Mouse (Mus musculus) layer of hippocampus, postnatal 36 days (tissue): ENCODE results near the gene Scp2. TPM values are rescaled to one million over a fixed set of nuclear protein-coding genes. Genes with fewer than 3 reads are reported as not detected.

Experiments used
- DNase-seq, 2 experiments: peaks; one replicate each; pipeline ENCODE4 v3.0.0; 2022
- microRNA-seq, 2 experiments: library from miRNA; unstranded; fragments of <30 nt; microRNA quantifications; one replicate each; pipeline ENCODE4 v1.2.0; 2021
- total RNA-seq, 2 experiments: library from RNA; stranded (reverse); gene quantifications; 2 replicates each; pipeline ENCODE4 v1.2.3; 2021

Scp2 gene
- total RNA-seq, 2 experiments from 2014 or later, result 95.5 to 103 TPM

DNA sequence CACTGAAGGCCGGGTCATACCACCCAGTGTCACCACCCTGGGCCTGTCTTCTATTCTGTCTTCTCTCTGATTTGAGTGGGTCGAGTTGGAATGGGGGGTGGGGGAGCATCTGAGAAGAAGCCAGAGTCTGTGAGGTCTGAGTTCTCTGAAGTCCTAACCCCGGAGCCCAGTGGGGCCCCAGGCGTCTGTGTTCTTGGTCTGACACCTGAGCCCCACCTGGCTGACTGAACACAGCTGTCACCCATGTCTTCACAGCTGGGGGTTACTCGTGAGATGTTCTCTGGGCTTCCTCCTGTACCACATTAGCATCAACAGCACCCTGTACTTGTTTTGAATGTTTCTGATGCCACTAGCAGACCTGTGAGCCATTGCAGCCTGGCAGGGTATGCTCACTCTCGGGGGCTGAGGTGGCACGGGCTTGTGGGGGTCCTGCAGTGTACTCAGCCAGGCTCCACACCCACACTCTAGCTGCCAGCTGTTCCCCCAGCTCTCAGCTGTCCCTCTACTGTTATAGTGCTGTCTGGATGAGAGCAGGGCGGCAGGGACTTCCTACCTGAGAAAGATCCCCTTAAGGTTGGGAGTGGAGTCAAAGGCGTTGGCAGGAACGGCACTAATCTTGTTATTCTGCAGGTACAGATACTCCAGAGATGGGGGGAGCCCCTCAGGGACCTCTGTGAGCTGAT is 126.4 kb downstream of the Scp2 start:
- no peak for DNase-seq

DNA sequence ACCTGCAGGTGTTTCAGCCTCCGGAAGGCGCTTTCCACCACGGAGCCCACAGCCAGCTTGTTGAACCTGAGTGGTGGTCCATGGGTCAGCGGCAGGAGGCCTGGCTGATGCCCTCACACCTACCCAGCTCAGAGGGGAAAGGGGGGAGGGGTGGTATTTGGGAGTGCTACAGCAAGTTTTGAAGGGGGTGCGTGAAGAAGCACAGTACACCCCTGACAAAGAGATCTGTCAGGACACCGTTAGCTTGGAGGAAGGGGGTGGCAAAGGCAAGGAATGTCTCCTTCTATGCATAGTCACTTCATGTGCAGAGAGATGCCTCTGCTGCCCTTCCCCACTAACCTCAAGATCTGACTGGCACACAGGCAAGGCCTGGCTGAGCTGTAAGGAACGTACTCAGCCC is 127.0 kb downstream of the Scp2 start:
- no peak for DNase-seq

DNA sequence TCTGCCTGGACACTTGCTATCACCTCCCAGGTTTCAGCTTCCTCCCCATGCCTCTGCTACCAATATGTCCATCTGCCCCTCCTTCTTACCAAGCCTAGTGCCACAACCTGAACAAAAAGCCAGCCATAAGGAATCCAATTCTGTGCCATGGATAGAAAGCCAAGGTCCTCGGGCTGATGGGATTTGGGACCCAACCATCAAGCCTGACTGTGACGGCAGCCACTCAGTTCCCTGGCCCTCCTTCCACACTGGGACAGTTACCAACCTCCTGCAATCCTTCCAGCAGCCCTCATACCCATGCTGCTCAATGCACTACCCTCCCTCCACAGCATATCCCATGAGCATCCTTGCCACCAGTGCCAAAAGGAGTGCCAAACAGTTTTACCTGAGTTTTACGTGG is 128.5 kb downstream of the Scp2 start:
- no peak for DNase-seq

DNA sequence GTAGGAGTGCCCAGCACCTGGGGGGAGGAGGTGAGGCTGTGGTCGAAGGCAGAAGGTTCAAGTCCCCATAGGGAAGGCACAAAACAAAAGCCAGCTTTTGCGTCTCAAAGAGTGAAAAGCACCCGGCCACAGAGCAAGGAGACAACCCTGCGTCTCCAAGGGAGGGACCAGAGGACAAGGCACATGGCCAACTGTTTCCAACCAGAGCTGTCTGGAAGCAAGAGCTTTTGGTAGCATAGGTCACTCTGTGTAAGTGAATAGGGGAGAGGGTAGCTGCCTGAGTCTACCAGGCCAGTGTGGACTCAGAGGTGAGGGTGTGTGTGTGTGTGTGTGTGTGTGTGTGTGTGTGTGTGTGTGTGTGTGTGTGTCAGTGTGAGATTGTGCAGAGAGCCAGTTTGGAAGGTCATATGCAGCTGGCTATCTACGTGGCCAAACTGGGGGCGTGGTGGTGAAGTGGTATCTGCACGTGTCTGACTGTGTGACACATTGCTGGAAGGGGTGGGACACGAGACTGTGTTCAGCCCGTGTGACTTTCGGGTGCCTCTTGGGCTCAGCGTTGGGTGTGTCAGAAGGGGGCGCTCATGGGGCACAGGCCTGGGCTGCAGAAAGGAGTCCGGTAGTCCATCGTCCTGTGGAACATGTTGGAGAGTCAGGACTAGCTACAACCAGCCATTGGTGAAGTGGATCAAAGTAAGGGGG is 129.6 kb downstream of the Scp2 start:
- DNase-seq, result no peak

DNA sequence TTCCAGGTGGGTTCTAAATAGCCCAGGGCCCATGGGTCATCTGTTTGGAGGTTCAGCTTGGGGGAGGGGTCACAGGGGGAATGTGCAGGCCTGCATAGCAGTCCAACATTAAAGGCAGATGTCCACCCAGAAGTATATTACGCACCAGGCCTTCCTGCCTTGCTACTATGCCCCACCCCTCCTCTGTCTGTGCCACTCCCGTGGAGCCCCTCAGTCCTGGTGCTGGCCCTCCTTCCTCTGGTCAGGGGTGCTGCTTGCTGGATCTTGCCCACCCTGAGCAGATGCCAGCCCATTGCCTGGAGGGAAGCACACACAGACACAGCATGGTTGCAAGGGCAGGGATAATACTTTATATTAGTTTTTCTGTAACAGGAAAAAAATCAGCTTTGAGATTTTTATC is 130.3 kb downstream of the Scp2 start:
- DNase-seq, result no peak

DNA sequence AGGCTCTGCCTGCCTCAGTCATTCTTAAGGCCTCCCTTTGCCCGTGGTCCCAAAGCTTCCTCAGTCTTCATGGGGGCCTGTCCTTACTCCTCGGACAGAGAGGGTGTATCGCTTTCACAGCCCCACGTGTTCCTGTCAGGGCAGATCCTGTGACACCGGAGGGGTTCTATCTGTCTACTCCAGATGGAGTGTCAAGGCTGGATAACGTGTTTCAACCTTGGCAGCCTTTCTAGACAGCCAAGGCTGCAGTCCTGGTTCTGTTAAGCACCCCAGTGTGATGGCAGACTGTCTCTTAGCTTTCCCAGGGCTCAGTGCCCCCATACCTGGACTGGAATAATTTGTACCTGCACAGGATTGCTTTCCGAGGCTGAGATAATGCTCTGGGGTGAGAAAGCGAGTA is 136.3 kb downstream of the Scp2 start:
- DNase-seq, result no peak

DNA sequence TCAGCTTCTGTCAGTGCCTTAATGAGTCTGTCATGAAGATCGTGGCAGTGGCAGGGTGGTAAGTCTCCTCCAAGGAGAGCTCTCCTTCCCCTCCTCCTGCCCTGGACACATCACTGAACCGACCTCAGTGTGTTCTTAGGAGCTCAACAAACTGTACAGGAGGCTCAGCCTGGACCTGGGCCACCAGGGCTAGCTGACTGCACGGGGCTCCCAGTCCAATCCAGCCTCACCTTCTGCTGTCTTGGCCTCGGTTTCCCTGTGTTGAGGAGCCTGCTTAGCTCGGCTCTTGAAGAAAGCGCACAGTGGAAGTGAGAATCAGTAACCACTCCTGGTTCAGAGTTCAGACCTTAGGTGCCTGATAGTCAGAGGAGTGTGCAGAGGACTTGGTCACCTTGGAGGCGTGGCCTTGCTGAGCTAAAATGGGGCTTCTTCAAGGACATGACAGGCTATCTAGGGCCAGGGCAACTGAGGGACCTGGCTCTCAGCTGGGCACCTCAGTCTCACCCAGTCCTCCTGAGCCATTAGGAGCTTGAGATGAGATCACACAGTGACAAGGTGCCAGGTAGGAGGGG is 137.2 kb downstream of the Scp2 start:
- DNase-seq, result no peak

DNA sequence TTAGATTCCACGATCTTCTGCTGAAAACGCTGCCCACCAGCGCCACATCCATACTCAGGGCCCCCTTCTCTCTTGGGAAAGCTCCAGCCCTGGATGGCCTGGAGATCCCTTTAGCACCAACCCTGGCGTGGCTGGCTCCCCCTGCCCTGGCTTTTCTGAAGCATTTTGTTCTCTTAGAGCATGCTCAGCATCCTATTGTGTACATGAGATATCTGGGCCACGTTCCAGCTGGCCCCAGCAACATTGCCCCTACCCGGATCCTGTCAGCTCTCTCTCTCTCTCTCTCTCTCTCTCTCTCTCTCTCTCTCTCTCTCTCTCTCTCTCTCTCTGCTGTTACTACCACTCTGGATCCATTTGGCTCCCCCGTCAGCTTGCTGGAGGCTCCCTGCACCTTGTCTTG is 139.5 kb downstream of the Scp2 start:
- no peak for DNase-seq

DNA sequence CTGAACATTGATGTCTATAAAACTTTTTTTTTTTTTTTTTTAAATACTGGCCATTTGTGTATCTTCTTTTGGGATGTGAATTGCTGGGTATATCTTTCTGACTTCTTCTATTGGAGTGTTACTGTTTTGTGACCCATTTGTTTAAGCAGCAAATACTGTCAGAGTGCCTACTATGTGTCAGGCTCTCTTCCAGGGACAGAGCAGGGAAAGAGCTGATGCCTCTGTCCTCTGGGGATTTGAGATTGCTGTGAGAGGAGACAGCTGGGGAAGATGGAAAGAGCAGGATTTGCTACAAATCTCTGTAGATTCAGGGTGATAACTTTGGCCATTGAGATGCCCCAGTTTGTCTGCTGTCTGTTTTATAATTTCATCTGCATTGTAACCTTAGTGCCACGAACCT is 145.4 kb downstream of the Scp2 start:
- DNase-seq, result no peak

DNA sequence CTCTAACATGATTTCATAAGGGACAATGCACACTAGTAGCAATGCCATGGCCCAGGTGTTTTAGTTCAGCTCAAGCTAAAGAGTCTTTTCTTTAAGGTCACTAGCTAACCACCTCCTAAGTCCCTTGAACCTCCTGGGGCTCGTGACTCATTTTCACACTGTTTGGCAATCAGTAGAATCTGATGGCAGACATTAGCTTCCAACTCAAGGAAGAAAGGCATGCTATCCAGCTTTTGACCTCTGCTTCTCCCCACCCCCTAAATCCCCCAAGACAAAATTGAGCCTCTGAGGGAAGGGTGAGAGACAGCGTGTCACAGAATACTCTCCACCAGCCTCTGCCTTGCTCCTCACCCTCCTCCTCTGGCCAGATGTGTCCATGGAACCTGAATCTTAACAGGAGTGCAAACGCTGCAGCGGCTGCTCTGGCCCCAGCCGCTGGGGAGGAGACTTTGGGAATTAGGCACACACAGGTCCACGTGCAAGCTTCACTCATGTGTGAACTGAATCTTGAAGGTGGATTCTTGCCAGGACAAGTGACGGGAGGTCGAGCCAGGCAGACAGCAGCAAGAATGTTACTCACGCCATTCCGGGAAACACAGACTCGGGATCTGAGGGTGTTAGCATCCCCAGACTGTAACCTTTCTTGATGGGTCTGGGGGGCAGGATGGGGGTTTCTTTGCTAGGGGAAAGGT is 146.0 kb downstream of the Scp2 start:
- DNase-seq, result no peak

DNA sequence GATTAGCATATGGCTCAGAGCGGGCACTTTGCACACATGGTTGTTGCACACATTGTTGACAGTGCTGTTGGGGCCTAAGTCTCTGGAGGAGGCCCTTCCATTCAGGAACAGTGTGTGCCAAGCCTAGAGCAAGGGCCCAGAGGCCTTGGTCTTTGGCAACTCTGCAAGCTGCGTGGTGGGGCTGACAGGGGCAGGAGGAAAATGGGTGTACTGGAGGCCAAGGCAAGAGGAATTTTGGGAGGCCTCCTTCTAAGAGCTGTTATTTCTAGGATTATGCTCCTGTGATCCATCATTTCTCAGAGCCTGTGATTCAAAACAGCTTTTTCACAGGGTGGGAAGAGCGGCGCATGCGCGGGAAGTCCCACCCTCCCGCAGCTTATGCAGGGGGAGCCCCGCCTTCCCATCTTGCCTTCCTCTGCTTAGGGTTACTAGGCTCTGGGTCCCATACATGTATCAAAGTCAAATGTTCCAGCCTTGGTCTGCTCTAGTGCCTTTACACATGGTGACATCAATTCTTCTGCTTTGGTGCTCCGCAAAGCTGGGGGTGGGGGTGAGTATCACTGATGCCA is 148.3 kb downstream of the Scp2 start:
- no peak for DNase-seq

DNA sequence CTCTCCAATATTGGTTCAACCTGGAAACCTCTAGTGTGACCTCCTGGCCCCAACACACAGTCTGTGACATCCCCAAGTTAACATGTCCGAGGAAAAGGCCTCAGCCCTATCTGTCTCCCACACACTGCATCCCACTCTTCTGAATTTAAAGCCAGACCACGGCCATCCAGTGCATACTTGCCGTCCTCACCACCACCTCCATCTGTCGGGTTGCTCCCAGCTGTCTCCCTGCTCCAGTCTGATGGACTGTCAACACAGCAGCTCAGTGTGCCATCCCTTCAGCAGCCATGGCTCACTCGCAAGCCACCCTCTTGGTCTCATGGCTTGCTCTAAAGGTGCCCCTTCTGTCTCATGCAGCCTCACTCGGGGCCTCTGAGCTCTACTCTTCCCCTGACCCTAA is 149.1 kb downstream of the Scp2 start:
- DNase-seq, result no peak

DNA sequence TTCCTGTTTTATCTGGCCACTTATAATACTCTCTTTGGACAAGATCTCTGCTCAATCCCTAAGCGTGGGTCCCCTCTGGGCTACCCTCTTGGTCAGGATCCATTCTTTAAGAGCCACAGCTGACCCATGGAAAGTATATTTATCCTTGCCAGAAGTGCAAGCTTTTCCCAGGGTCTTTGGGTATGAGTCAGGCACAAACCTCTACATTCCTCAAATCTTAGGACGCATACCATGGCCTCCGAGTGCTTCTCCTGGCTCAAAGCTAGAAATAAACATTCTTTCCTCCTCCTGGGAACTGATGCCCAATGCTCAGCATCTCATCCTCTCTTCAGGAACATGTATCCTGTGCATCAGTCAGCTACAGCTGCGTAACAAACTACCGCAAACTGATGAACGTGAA is 149.8 kb downstream of the Scp2 start:
- no peak for DNase-seq

Small RNA genes lying within 50 kb of the gene (microRNA-seq; reads per million reads assigned to microRNA genes)
- 0 reads per million in 2 experiments for gene Mir6397

Other genes starting within 250 kb of the Scp2 start
- gene Cpt2, start 221.4 kb downstream of the Scp2 start, total RNA-seq, result 1 to 10 TPM; 5.8 to 5.9 TPM
- gene Slc1a7, start 176.7 kb downstream of the Scp2 start, total RNA-seq, result under 1 TPM in 1 of 2 experiments, not detected in 1; 0.17 TPM
- gene Podn, start 48.6 kb downstream of the Scp2 start, total RNA-seq, result 1 to 10 TPM; 8.7 TPM
- 10 to 100 TPM; 15.7 to 16.7 TPM for gene Echdc2, start 20.4 kb upstream of the Scp2 start, total RNA-seq
- not detected for gene Zyg11a, start 73.0 kb upstream of the Scp2 start, total RNA-seq
- 100 to 1,000 TPM; 101 to 110 TPM for gene Zyg11b, start 156.1 kb upstream of the Scp2 start, total RNA-seq
- gene Coa7, start 183.1 kb upstream of the Scp2 start, total RNA-seq, result 10 to 100 TPM; 21.9 to 22.9 TPM
- gene Shisal2a, start 238.4 kb upstream of the Scp2 start, total RNA-seq, result not detected